Mouse (Mus musculus) forelimb bud, embryonic 11.5 days (tissue): ENCODE results near the gene Pon2.
"Not testable (repeated sequence)": the region's sequence is repeated elsewhere in the genome, so short reads cannot be mapped to it uniquely, and the experiment has no call there.

Source experiments
- DNase-seq: peaks from one replicate; pipeline ENCODE4 v3.0.0-alpha.2; 2012; ENCODE audit warnings: low read depth, low spot score

Gene Pon2

DNA sequence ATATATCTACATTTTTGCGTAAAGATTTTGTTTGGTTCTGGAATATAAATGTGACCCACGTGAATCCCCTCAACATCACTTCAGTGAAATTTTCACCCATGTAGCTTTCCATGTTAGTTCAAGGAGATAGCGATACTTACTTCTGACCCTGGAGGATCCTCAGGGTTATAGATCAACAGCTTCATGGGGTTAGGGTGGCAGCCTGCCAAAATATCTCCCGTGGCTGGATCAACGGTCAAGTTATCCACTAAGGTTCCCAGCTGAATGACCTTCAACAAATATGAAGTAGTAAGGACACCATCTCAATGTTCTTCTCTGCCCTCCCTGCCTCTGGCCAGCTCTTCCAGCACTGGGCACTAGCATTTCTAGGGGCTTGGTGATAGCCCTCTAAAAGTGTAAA is 68.0 kb downstream of the Pon2 start:
- no peak for DNase-seq

DNA sequence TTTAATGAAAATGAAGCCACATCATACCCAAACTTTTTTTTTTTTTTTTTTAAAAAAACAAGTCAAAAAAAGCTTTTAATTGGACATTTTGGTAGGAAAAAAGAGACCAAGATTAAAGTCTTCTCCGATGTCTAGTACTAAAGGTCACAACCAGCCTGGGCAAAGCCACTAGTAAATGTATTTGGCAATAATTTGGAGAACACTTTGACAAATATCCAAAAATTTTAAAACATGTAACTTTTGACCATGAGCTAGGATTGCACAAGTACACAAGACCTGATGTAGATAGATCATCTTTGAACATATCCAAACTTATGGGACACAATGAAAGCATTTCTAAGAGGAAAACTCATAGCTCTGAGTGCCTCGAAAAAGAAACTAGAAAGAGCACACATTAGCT is 74.7 kb downstream of the Pon2 start:
- not testable (repeated sequence) for DNase-seq

DNA sequence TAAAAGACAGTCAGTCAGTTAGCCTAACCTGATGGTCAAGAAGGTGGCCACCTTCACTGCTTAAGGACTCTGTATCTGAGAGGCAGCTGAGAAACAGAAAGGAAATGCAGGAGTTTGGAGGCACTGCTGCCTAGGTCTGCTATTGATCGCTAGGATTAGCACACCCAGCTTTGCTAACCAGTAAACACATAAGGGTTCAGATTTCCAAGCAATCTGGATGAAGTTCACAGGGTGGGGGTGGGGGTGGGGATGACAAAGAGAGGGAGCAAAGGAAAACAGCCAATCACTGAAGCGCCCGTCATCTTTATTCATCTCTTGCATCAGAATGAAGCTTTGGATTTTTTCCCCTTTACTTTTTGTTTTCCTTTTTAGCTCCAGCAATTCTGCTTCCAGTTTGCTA is 76.2 kb downstream of the Pon2 start:
- no peak for DNase-seq

DNA sequence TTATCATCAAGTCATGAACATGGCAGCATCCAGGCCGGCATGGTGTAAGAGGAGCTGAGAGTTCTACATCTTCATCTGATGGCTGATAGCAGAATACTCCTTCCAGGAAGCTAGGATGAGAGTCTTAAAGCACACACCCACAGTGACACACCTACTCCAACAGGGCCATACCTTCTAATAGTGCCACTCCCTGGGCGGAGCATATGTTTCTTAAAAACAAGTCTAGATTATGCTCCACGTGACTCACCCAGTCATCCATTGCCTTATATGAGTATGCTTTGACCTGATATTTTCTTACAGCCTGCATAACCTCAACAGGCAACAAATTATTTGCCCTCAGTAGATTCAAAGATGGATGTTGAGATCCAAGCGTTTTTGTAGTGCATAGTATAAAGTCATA is 80.1 kb downstream of the Pon2 start:
- DNase-seq = no peak
